Mouse (Mus musculus): Measurements from ENCODE around the gene Fndc5. TPM values are rescaled to one million over a fixed set of nuclear protein-coding genes. Genes with fewer than 3 reads are reported as not detected.

The Fndc5 gene
- polyA plus RNA-seq, 1 experiment: 0.06 TPM

GRCm38 (mm10) chr4:129158549-129158948 is 21.8 kb downstream of the Fndc5 start:
- H3K9me3 ChIP-seq (ENCODE audit: control insufficient read depth, low read length): no peaks in the 10 kb centered on the region
- peaks cover 25% of the 10 kb centered on the region for H3K4me1 ChIP-seq (ENCODE audit: control insufficient read depth)
- TF ChIP-seq TAL1 (IDR thresholded peaks at IDR 0.05; ENCODE audit: low read length) (no peak), GATA1 (IDR thresholded peaks at IDR 0.05; ENCODE audit: low read length) (no peak)
- H3K36me3 ChIP-seq (ENCODE audit: control insufficient read depth): peaks cover 62% of the 10 kb centered on the region
- no peaks in the 10 kb centered on the region for H3K27me3 ChIP-seq (ENCODE audit: control insufficient read depth)
- no peak overlapping the region for H3K4me3 ChIP-seq (replicated peaks)

GRCm38 (mm10) chr4:129161076-129161475 is 24.3 kb downstream of the Fndc5 start:
- H3K27me3 ChIP-seq (ENCODE audit: control insufficient read depth): no peaks in the 10 kb centered on the region
- peaks cover 53% of the 10 kb centered on the region for H3K36me3 ChIP-seq (ENCODE audit: control insufficient read depth)
- H3K9me3 ChIP-seq (ENCODE audit: control insufficient read depth, low read length): no peaks in the 10 kb centered on the region; the same call in 1 of the 2 replicates
- H3K4me3 ChIP-seq (replicated peaks): no peak overlapping the region
- peaks cover 24% of the 10 kb centered on the region for H3K4me1 ChIP-seq (ENCODE audit: control insufficient read depth)
- TF ChIP-seq GATA1 (IDR thresholded peaks at IDR 0.05; ENCODE audit: low read length): no peak
- TF ChIP-seq TAL1 (IDR thresholded peaks at IDR 0.05; ENCODE audit: low read length): no peak

GRCm38 (mm10) chr4:129161581-129162255 is 24.9 kb downstream of the Fndc5 start:
- H3K4me1 ChIP-seq (ENCODE audit: control insufficient read depth): peaks cover 21% of the 10 kb centered on the region
- H3K9me3 ChIP-seq (ENCODE audit: control insufficient read depth, low read length): no peaks in the 10 kb centered on the region; the same call in 1 of the 2 replicates
- peaks cover 48% of the 10 kb centered on the region for H3K36me3 ChIP-seq (ENCODE audit: control insufficient read depth)
- no peaks in the 10 kb centered on the region for H3K27me3 ChIP-seq (ENCODE audit: control insufficient read depth)
- TF ChIP-seq GATA1 (IDR thresholded peaks at IDR 0.05; ENCODE audit: low read length) (no peak), TAL1 (IDR thresholded peaks at IDR 0.05; ENCODE audit: low read length) (no peak)
- H3K4me3 ChIP-seq (replicated peaks): no peak overlapping the region

- Histone ChIP-seq H3K36me3 (ENCODE audit: control insufficient read depth) (peaks cover 61% of the 10 kb centered on the region), H3K9me3 (ENCODE audit: control insufficient read depth, low read length) (no peaks in the 10 kb centered on the region; the same call in 1 of the 2 replicates), H3K4me1 (ENCODE audit: control insufficient read depth) (no peaks in the 10 kb centered on the region), H3K4me3 (replicated peaks) (no peak overlapping the region), H3K27me3 (ENCODE audit: control insufficient read depth) (no peaks in the 10 kb centered on the region)
- TF ChIP-seq GATA1 (IDR thresholded peaks at IDR 0.05; ENCODE audit: low read length): no peak
- no peak for TF ChIP-seq TAL1 (IDR thresholded peaks at IDR 0.05; ENCODE audit: low read length)
These were observed 35.7 kb downstream of the Fndc5 start for GRCm38 (mm10) chr4:129172529-129172928.

- H3K9me3 ChIP-seq (ENCODE audit: control insufficient read depth, low read length): no peaks in the 10 kb centered on the region
- peaks cover 4% of the 10 kb centered on the region for H3K4me1 ChIP-seq (ENCODE audit: control insufficient read depth)
- no peak overlapping the region for H3K4me3 ChIP-seq (replicated peaks)
- H3K27me3 ChIP-seq (ENCODE audit: control insufficient read depth): no peaks in the 10 kb centered on the region
- H3K36me3 ChIP-seq (ENCODE audit: control insufficient read depth): peaks cover 68% of the 10 kb centered on the region
- TF ChIP-seq GATA1 (IDR thresholded peaks at IDR 0.05; ENCODE audit: low read length) (no peak), TAL1 (IDR thresholded peaks at IDR 0.05; ENCODE audit: low read length) (no peak)
These were observed 42.8 kb downstream of the Fndc5 start for GRCm38 (mm10) chr4:129179560-129179959.

- Histone ChIP-seq H3K9me3 (ENCODE audit: control insufficient read depth, low read length) (no peaks in the 10 kb centered on the region), H3K4me3 (replicated peaks) (peak overlapping the region; percentile 88)
These were observed 51.4 kb downstream of the Fndc5 start for GRCm38 (mm10) chr4:129188041-129188659.

GRCm38 (mm10) chr4:129188803-129189541 is 52.2 kb downstream of the Fndc5 start:
- Histone ChIP-seq H3K36me3 (ENCODE audit: control insufficient read depth) (peaks cover 40% of the 10 kb centered on the region), H3K4me3 (replicated peaks) (peak overlapping the region; percentile 88), H3K27me3 (ENCODE audit: control insufficient read depth) (no peaks in the 10 kb centered on the region), H3K4me1 (ENCODE audit: control insufficient read depth) (peaks cover 53% of the 10 kb centered on the region), H3K9me3 (ENCODE audit: control insufficient read depth, low read length) (no peaks in the 10 kb centered on the region)
- TF ChIP-seq TAL1 (IDR thresholded peaks at IDR 0.05; ENCODE audit: low read length) (no peak), GATA1 (IDR thresholded peaks at IDR 0.05; ENCODE audit: low read length) (no peak)

More at GRCm38 (mm10) chr4:129188041-129188659, 51.4 kb downstream of the Fndc5 start:
- Histone ChIP-seq H3K4me1 (ENCODE audit: control insufficient read depth) (peaks cover 47% of the 10 kb centered on the region), H3K36me3 (ENCODE audit: control insufficient read depth) (peaks cover 35% of the 10 kb centered on the region), H3K27me3 (ENCODE audit: control insufficient read depth) (no peaks in the 10 kb centered on the region)
- no peak for TF ChIP-seq TAL1 (IDR thresholded peaks at IDR 0.05; ENCODE audit: low read length)
- TF ChIP-seq GATA1 (IDR thresholded peaks at IDR 0.05; ENCODE audit: low read length): no peak

GRCm38 (mm10) chr4:129189542-129190519 is 53.0 kb downstream of the Fndc5 start, which contains the start of the genes S100pbp and Yars:
S100pbp (minus strand) TSS chr4:129189727.
Yars (plus strand) TSS chr4:129189760.
- H3K4me1 ChIP-seq (ENCODE audit: control insufficient read depth): peaks cover 56% of the 10 kb centered on the region
- TF ChIP-seq GATA1 (IDR thresholded peaks at IDR 0.05; ENCODE audit: low read length): no peak
- no peak for TF ChIP-seq TAL1 (IDR thresholded peaks at IDR 0.05; ENCODE audit: low read length)
- peak within 1 kb of the TSS; percentile 88 for H3K4me3 ChIP-seq (replicated peaks)
- H3K36me3 ChIP-seq (ENCODE audit: control insufficient read depth): peaks cover 43% of the 10 kb centered on the region
- H3K27me3 ChIP-seq (ENCODE audit: control insufficient read depth): no peaks in the 10 kb centered on the region
- H3K9me3 ChIP-seq (ENCODE audit: control insufficient read depth, low read length): no peaks in the 10 kb centered on the region
